ENCODE assay signal across 7 mouse cellular contexts in genomic region chr3:144242025-144242673, GRCm38 (mm10). TPM values are rescaled to one million over a fixed set of nuclear protein-coding genes. Genes with fewer than 3 reads are reported as not detected.
DNase-seq lines count a peak whose midpoint lies in the region; ATAC-seq and TF ChIP-seq lines count a peak whose summit lies in the region.

No protein-coding gene starts in this region.

- peak; percentile 68 for ATAC-seq in hindbrain, postnatal 0 days
- peak; percentile 74 for ATAC-seq in midbrain, embryonic 13.5 days

- H3K36me3 ChIP-seq in hindbrain, postnatal 0 days (ENCODE audit: insufficient read depth, low read length) = no peaks in the 10 kb centered on the region
- H3K36me3 ChIP-seq in midbrain, embryonic 13.5 days = no peaks in the 10 kb centered on the region

- TF ChIP-seq CTCF in hindbrain, postnatal 0 days (IDR thresholded peaks at IDR 0.05; ENCODE audit: low read depth) = peak; percentile 88

- no peak overlapping the region for H3K4me2 ChIP-seq in hindbrain, postnatal 0 days (ENCODE audit: low read depth, low read length)
- no peak overlapping the region for H3K4me2 ChIP-seq in midbrain, embryonic 13.5 days (replicated peaks)

- no peak overlapping the region for H3K27ac ChIP-seq in hindbrain, postnatal 0 days
- no peak overlapping the region for H3K27ac ChIP-seq in midbrain, embryonic 13.5 days

- WGBS in hindbrain, postnatal 0 days = 27% methylated on average over 15 of the region's 15 CpGs
- 24% methylated on average over 15 of the region's 15 CpGs for WGBS in midbrain, embryonic 13.5 days

- no peak overlapping the region for H3K4me3 ChIP-seq in hindbrain, postnatal 0 days (ENCODE audit: low read length)
- H3K4me3 ChIP-seq in midbrain, embryonic 13.5 days (replicated peaks) = no peak overlapping the region

- H3K9ac ChIP-seq in hindbrain, postnatal 0 days (replicated peaks; ENCODE audit: low read length) = no peak overlapping the region
- no peak overlapping the region for H3K9ac ChIP-seq in midbrain, embryonic 13.5 days (replicated peaks)

- no peaks in the 10 kb centered on the region for H3K9me3 ChIP-seq in hindbrain, postnatal 0 days (ENCODE audit: low read length)
- no peaks in the 10 kb centered on the region for H3K9me3 ChIP-seq in midbrain, embryonic 13.5 days

- H3K4me1 ChIP-seq in hindbrain, postnatal 0 days (ENCODE audit: insufficient read depth, low read length) = no peaks in the 10 kb centered on the region
- H3K4me1 ChIP-seq in midbrain, embryonic 13.5 days (replicated peaks) = no peaks in the 10 kb centered on the region

- no peaks in the 10 kb centered on the region for H3K27me3 ChIP-seq in hindbrain, postnatal 0 days (ENCODE audit: insufficient read depth, low read length)
- 0 out of 2 replicates have a peak, but pooled peaks cover 2% of the 10 kb centered on the region for H3K27me3 ChIP-seq in midbrain, embryonic 13.5 days

- DNase-seq in WW6 (ENCODE audit: low read depth, low spot score) = peak; percentile 42
- peak; percentile 20 for DNase-seq in cerebellum, adult 11-12 months
- DNase-seq in forelimb bud, embryonic 11.5 days (ENCODE audit: low read depth, low spot score) = peak; percentile 77
- peak; percentile 94 for DNase-seq in hindbrain, postnatal 0 days (ENCODE audit: low spot score)
- DNase-seq in left cerebral cortex, adult 8-10 months (ENCODE audit: low spot score in 2 of 2) = peak; percentile 32 to 66
- DNase-seq in spleen, adult 18-20 months = peak; percentile 56 to 79

RNA-seq across cellular contexts. Expression of gene Lmo4, which starts 37.1 kb away (rescaled TPM):
- total RNA-seq in hindbrain, postnatal 0 days (2014; rRNA removed) = 150 and 173 TPM in 2 replicates
- 111 and 113 TPM in 2 replicates for polyA plus RNA-seq in hindbrain, postnatal 0 days (2015; fragmentation: Nextera tagmentation; extraction: Ambion mirVana)
- total RNA-seq in left cerebral cortex, adult 8-10 months (2022) = 100 to 1,000 TPM; 234 to 286 (median 267) TPM
- polyA plus RNA-seq in midbrain, embryonic 13.5 days (2015; fragmentation: Nextera tagmentation; extraction: Ambion mirVana) = 55.3 and 60.6 TPM in 2 replicates

Comparison
In these comparisons a context has a peak if more than half of its experiments do, and no peak if none do; other contexts are left out.
1. DNase-seq: peak in every context shown above with its lines; median percentile 94 in hindbrain, postnatal 0 days; 77 in forelimb bud, embryonic 11.5 days; 68 in spleen, adult 18-20 months; 49 in left cerebral cortex, adult 8-10 months; 42 in WW6; 20 in cerebellum, adult 11-12 months.